ENCODE assay signal across 14 mouse cellular contexts in the genomic region with DNA sequence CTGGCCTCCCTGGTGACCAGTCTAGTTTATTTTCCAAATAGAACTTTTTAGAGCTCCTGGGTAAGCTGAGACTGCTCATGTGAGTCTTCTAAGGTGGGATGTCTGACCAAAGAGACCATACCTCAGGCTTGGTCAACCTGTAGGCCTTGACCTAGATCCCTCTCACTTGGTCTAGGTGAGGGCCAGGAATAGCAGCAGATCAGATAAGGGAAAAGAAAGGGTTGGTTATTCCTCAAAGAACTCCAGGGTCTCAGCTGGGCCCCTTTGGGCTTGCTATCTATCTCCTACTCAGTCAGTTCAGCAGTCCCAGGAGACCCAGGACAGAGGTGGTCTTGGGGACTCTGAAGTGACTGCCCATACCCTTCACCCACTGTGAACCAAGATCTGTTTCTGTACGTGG. TPM values are rescaled to one million over a fixed set of nuclear protein-coding genes. Genes with fewer than 3 reads are reported as not detected.
DNase-seq lines count a peak whose midpoint lies in the region; ATAC-seq lines count a peak whose summit lies in the region.
"Had no signal": no experiment of that assay in that cellular context is flagged by ENCODE, and none has a peak within 500 bp of the region (broad histone marks: within the 10 kb centered on the region; RNA-seq: fewer than 3 reads in every experiment).

No protein-coding gene starts in this region.

- H3K4me1 ChIP-seq in hindbrain, embryonic 10.5 days (replicated peaks): peaks cover 97% of the 10 kb centered on the region
- H3K4me1 ChIP-seq in hindbrain, embryonic 14.5 days (replicated peaks; ENCODE audit: control insufficient read depth, insufficient read depth, low read length): peaks cover 35% of the 10 kb centered on the region
- H3K4me1 ChIP-seq in embryonic facial prominence, embryonic 13.5 days: peaks cover 86% of the 10 kb centered on the region
- peaks cover 90% of the 10 kb centered on the region for H3K4me1 ChIP-seq in hindbrain, embryonic 13.5 days (replicated peaks)
- peaks cover 44% of the 10 kb centered on the region for H3K4me1 ChIP-seq in midbrain, embryonic 14.5 days (ENCODE audit: control insufficient read depth, insufficient read depth, low read length)
- peaks cover 73% of the 10 kb centered on the region for H3K4me1 ChIP-seq in kidney, embryonic 15.5 days
- H3K4me1 ChIP-seq in intestine, embryonic 15.5 days (replicated peaks): peaks cover 44% of the 10 kb centered on the region

- 0 out of 2 replicates have a peak overlapping the region, but pooled peaks have one; percentile 11 for H3K4me3 ChIP-seq in hindbrain, embryonic 10.5 days
- H3K4me3 ChIP-seq in hindbrain, embryonic 14.5 days (replicated peaks; ENCODE audit: low read length): no peak overlapping the region
- H3K4me3 ChIP-seq in embryonic facial prominence, embryonic 13.5 days: no peak overlapping the region
- no peak overlapping the region for H3K4me3 ChIP-seq in hindbrain, embryonic 13.5 days
- no peak overlapping the region for H3K4me3 ChIP-seq in midbrain, embryonic 14.5 days (replicated peaks; ENCODE audit: low read depth, low read length)
- H3K4me3 ChIP-seq in kidney, embryonic 15.5 days (replicated peaks): no peak overlapping the region
- no peak overlapping the region for H3K4me3 ChIP-seq in intestine, embryonic 15.5 days (replicated peaks)
- H3K4me3 ChIP-seq: gastrocnemius, adult 2 months; heart, embryonic 12.5 days had no signal

- no peak for ATAC-seq in hindbrain, embryonic 14.5 days (ENCODE audit: low FRiP score)
- no peak for ATAC-seq in embryonic facial prominence, embryonic 13.5 days (ENCODE audit: insufficient number of reproducible peaks, insufficient read depth, low FRiP score, low TSS enrichment, low read depth)
- no peak for ATAC-seq in hindbrain, embryonic 13.5 days (ENCODE audit: low FRiP score)
- ATAC-seq in midbrain, embryonic 14.5 days (ENCODE audit: low FRiP score, low TSS enrichment): no peak
- no peak for ATAC-seq in kidney, embryonic 15.5 days (replicated peaks; ENCODE audit: low FRiP score)
- no peak for ATAC-seq in intestine, embryonic 15.5 days

- no peak overlapping the region for H3K4me2 ChIP-seq in hindbrain, embryonic 14.5 days (replicated peaks)
- H3K4me2 ChIP-seq in embryonic facial prominence, embryonic 13.5 days: no peak overlapping the region
- H3K4me2 ChIP-seq in hindbrain, embryonic 13.5 days: no peak overlapping the region
- H3K4me2 ChIP-seq in midbrain, embryonic 14.5 days (ENCODE audit: low read length): no peak overlapping the region
- H3K4me2 ChIP-seq in kidney, embryonic 15.5 days: no peak overlapping the region
- no peak overlapping the region for H3K4me2 ChIP-seq in intestine, embryonic 15.5 days (replicated peaks)
- H3K4me2 ChIP-seq: heart, embryonic 12.5 days had no signal

- H3K36me3 ChIP-seq in hindbrain, embryonic 10.5 days: no peaks in the 10 kb centered on the region
- no peaks in the 10 kb centered on the region for H3K36me3 ChIP-seq in hindbrain, embryonic 14.5 days (replicated peaks; ENCODE audit: control insufficient read depth, insufficient read depth)
- H3K36me3 ChIP-seq in embryonic facial prominence, embryonic 13.5 days: no peaks in the 10 kb centered on the region
- H3K36me3 ChIP-seq in hindbrain, embryonic 13.5 days: no peaks in the 10 kb centered on the region
- H3K36me3 ChIP-seq in midbrain, embryonic 14.5 days (ENCODE audit: control insufficient read depth, insufficient read depth, low read length): no peaks in the 10 kb centered on the region
- H3K36me3 ChIP-seq in kidney, embryonic 15.5 days: no peaks in the 10 kb centered on the region
- H3K36me3 ChIP-seq in intestine, embryonic 15.5 days: no peaks in the 10 kb centered on the region
- H3K36me3 ChIP-seq: heart, embryonic 12.5 days had no signal

- peaks cover 97% of the 10 kb centered on the region for H3K27me3 ChIP-seq in hindbrain, embryonic 10.5 days (ENCODE audit: insufficient read depth, poor library complexity, severe bottlenecking)
- H3K27me3 ChIP-seq in hindbrain, embryonic 14.5 days (ENCODE audit: control insufficient read depth, insufficient read depth, low read length): peaks cover 45% of the 10 kb centered on the region
- H3K27me3 ChIP-seq in embryonic facial prominence, embryonic 13.5 days: peaks cover 11% of the 10 kb centered on the region
- H3K27me3 ChIP-seq in hindbrain, embryonic 13.5 days: peaks cover 92% of the 10 kb centered on the region
- peaks cover 30% of the 10 kb centered on the region; the same call in 1 of the 2 replicates for H3K27me3 ChIP-seq in midbrain, embryonic 14.5 days (ENCODE audit: control insufficient read depth, insufficient read depth, low read length)
- peaks cover 53% of the 10 kb centered on the region for H3K27me3 ChIP-seq in kidney, embryonic 15.5 days
- H3K27me3 ChIP-seq in intestine, embryonic 15.5 days (replicated peaks): no peaks in the 10 kb centered on the region; the same call in 1 of the 2 replicates

- no peak for DNase-seq in hindbrain, embryonic 10.5 days (ENCODE audit: low spot score)
- DNase-seq in hindbrain, embryonic 14.5 days (ENCODE audit: low spot score): no peak
- no peak for DNase-seq in midbrain, embryonic 14.5 days
- no peak for DNase-seq in embryo, embryonic 10.5 days (ENCODE audit: low spot score)
- DNase-seq: adrenal gland, adult 8-10 months; gastrocnemius, adult 2 months; lung, postnatal 36 days; thymus, postnatal 14 days had no signal

- no peaks in the 10 kb centered on the region for H3K9me3 ChIP-seq in hindbrain, embryonic 10.5 days
- no peaks in the 10 kb centered on the region for H3K9me3 ChIP-seq in hindbrain, embryonic 14.5 days (ENCODE audit: control insufficient read depth, low read length)
- H3K9me3 ChIP-seq in embryonic facial prominence, embryonic 13.5 days: no peaks in the 10 kb centered on the region
- H3K9me3 ChIP-seq in hindbrain, embryonic 13.5 days: no peaks in the 10 kb centered on the region
- H3K9me3 ChIP-seq in midbrain, embryonic 14.5 days (ENCODE audit: control insufficient read depth, low read length): no peaks in the 10 kb centered on the region
- no peaks in the 10 kb centered on the region for H3K9me3 ChIP-seq in kidney, embryonic 15.5 days (replicated peaks)
- no peaks in the 10 kb centered on the region for H3K9me3 ChIP-seq in intestine, embryonic 15.5 days
- H3K9me3 ChIP-seq: heart, embryonic 12.5 days had no signal

- no peak overlapping the region for H3K9ac ChIP-seq in hindbrain, embryonic 14.5 days
- H3K9ac ChIP-seq in embryonic facial prominence, embryonic 13.5 days: no peak overlapping the region; the same call in 1 of the 2 replicates
- H3K9ac ChIP-seq in hindbrain, embryonic 13.5 days: no peak overlapping the region
- no peak overlapping the region for H3K9ac ChIP-seq in midbrain, embryonic 14.5 days (replicated peaks; ENCODE audit: low read length)
- H3K9ac ChIP-seq in kidney, embryonic 15.5 days: no peak overlapping the region
- H3K9ac ChIP-seq in intestine, embryonic 15.5 days: no peak overlapping the region
- H3K9ac ChIP-seq: heart, embryonic 12.5 days had no signal

- WGBS in hindbrain, embryonic 10.5 days: 18% methylated on average over 1 of the region's 1 CpGs
- WGBS in hindbrain, embryonic 14.5 days: 25% methylated on average over 1 of the region's 1 CpGs
- WGBS in embryonic facial prominence, embryonic 13.5 days: 50% methylated on average over 1 of the region's 1 CpGs
- 12% methylated on average over 1 of the region's 1 CpGs for WGBS in hindbrain, embryonic 13.5 days
- 17% methylated on average over 1 of the region's 1 CpGs for WGBS in midbrain, embryonic 14.5 days
- 72% methylated on average over 1 of the region's 1 CpGs for WGBS in kidney, embryonic 15.5 days
- 71% methylated on average over 1 of the region's 1 CpGs for WGBS in intestine, embryonic 15.5 days

- H3K27ac ChIP-seq in hindbrain, embryonic 10.5 days: peak overlapping the region; percentile 95
- H3K27ac ChIP-seq in hindbrain, embryonic 14.5 days: no peak overlapping the region
- peak overlapping the region; percentile 71 for H3K27ac ChIP-seq in embryonic facial prominence, embryonic 13.5 days
- H3K27ac ChIP-seq in hindbrain, embryonic 13.5 days: peak overlapping the region; percentile 52
- H3K27ac ChIP-seq in midbrain, embryonic 14.5 days (replicated peaks; ENCODE audit: low read depth, low read length): 0 out of 2 replicates have a peak overlapping the region, but pooled peaks have one; percentile 3
- H3K27ac ChIP-seq in kidney, embryonic 15.5 days: no peak overlapping the region
- no peak overlapping the region for H3K27ac ChIP-seq in intestine, embryonic 15.5 days
- H3K27ac ChIP-seq: gastrocnemius, adult 2 months; kidney, postnatal 0 days had no signal

RNA-seq across cellular contexts. Expression of gene Fgfr3, which starts 23.9 kb away (rescaled TPM):
- 80.5 and 84.6 TPM in 2 replicates for polyA plus RNA-seq in hindbrain, embryonic 10.5 days (2016; fragmentation: Nextera tagmentation; extraction: Ambion mirVana)
- polyA plus RNA-seq in hindbrain, embryonic 14.5 days (2014; fragmentation: Nextera tagmentation; extraction: Ambion mirVana): 46.5 and 47.2 TPM in 2 replicates
- polyA plus RNA-seq in embryonic facial prominence, embryonic 13.5 days (2015; fragmentation: Nextera tagmentation; extraction: Ambion mirVana): 24.6 and 32.5 TPM in 2 replicates
- polyA plus RNA-seq in hindbrain, embryonic 13.5 days (2015; fragmentation: Nextera tagmentation; extraction: Ambion mirVana): 41.1 and 45.7 TPM in 2 replicates
- 20.9 and 21.3 TPM in 2 replicates for polyA plus RNA-seq in midbrain, embryonic 14.5 days (2014; fragmentation: Nextera tagmentation; extraction: Ambion mirVana)
- 16.2 and 17.4 TPM in 2 replicates for polyA plus RNA-seq in kidney, embryonic 15.5 days (2015; fragmentation: Nextera tagmentation; extraction: Ambion mirVana)
- polyA plus RNA-seq in intestine, embryonic 15.5 days (2015; fragmentation: Nextera tagmentation; extraction: Ambion mirVana): 11.4 and 11.6 TPM in 2 replicates

RNA-seq across cellular contexts. Expression of gene Tmem129, which starts 39.3 kb away (rescaled TPM):
- 37.1 and 40.9 TPM in 2 replicates for polyA plus RNA-seq in hindbrain, embryonic 10.5 days (2016; fragmentation: Nextera tagmentation; extraction: Ambion mirVana)
- polyA plus RNA-seq in hindbrain, embryonic 14.5 days (2014; fragmentation: Nextera tagmentation; extraction: Ambion mirVana): 27.5 and 28.8 TPM in 2 replicates
- 39.9 and 40.0 TPM in 2 replicates for polyA plus RNA-seq in embryonic facial prominence, embryonic 13.5 days (2015; fragmentation: Nextera tagmentation; extraction: Ambion mirVana)
- polyA plus RNA-seq in hindbrain, embryonic 13.5 days (2015; fragmentation: Nextera tagmentation; extraction: Ambion mirVana): 28.2 and 28.7 TPM in 2 replicates
- polyA plus RNA-seq in midbrain, embryonic 14.5 days (2014; fragmentation: Nextera tagmentation; extraction: Ambion mirVana): 29.4 and 31.1 TPM in 2 replicates
- polyA plus RNA-seq in kidney, embryonic 15.5 days (2015; fragmentation: Nextera tagmentation; extraction: Ambion mirVana): 37.4 and 37.5 TPM in 2 replicates
- 31.8 and 33.1 TPM in 2 replicates for polyA plus RNA-seq in intestine, embryonic 15.5 days (2015; fragmentation: Nextera tagmentation; extraction: Ambion mirVana)

RNA-seq across cellular contexts. Expression of gene Tacc3, which starts 39.6 kb away (rescaled TPM):
- polyA plus RNA-seq in hindbrain, embryonic 10.5 days (2016; fragmentation: Nextera tagmentation; extraction: Ambion mirVana): 259 and 305 TPM in 2 replicates
- 32.3 and 41.0 TPM in 2 replicates for polyA plus RNA-seq in hindbrain, embryonic 14.5 days (2014; fragmentation: Nextera tagmentation; extraction: Ambion mirVana)
- 207 and 208 TPM in 2 replicates for polyA plus RNA-seq in embryonic facial prominence, embryonic 13.5 days (2015; fragmentation: Nextera tagmentation; extraction: Ambion mirVana)
- polyA plus RNA-seq in hindbrain, embryonic 13.5 days (2015; fragmentation: Nextera tagmentation; extraction: Ambion mirVana): 48.8 and 57.0 TPM in 2 replicates
- 25.5 and 45.9 TPM in 2 replicates for polyA plus RNA-seq in midbrain, embryonic 14.5 days (2014; fragmentation: Nextera tagmentation; extraction: Ambion mirVana)
- 192 and 195 TPM in 2 replicates for polyA plus RNA-seq in kidney, embryonic 15.5 days (2015; fragmentation: Nextera tagmentation; extraction: Ambion mirVana)
- polyA plus RNA-seq in intestine, embryonic 15.5 days (2015; fragmentation: Nextera tagmentation; extraction: Ambion mirVana): 148 and 172 TPM in 2 replicates

RNA-seq across cellular contexts. Expression of gene Slbp, which starts 45.2 kb away (rescaled TPM):
- polyA plus RNA-seq in hindbrain, embryonic 10.5 days (2016; fragmentation: Nextera tagmentation; extraction: Ambion mirVana): 255 and 317 TPM in 2 replicates
- 115 and 125 TPM in 2 replicates for polyA plus RNA-seq in hindbrain, embryonic 14.5 days (2014; fragmentation: Nextera tagmentation; extraction: Ambion mirVana)
- 246 and 251 TPM in 2 replicates for polyA plus RNA-seq in embryonic facial prominence, embryonic 13.5 days (2015; fragmentation: Nextera tagmentation; extraction: Ambion mirVana)
- polyA plus RNA-seq in hindbrain, embryonic 13.5 days (2015; fragmentation: Nextera tagmentation; extraction: Ambion mirVana): 126 and 130 TPM in 2 replicates
- 112 and 134 TPM in 2 replicates for polyA plus RNA-seq in midbrain, embryonic 14.5 days (2014; fragmentation: Nextera tagmentation; extraction: Ambion mirVana)
- polyA plus RNA-seq in kidney, embryonic 15.5 days (2015; fragmentation: Nextera tagmentation; extraction: Ambion mirVana): 238 and 247 TPM in 2 replicates
- 196 and 228 TPM in 2 replicates for polyA plus RNA-seq in intestine, embryonic 15.5 days (2015; fragmentation: Nextera tagmentation; extraction: Ambion mirVana)

Comparison
In these comparisons a context has a peak if more than half of its experiments do, and no peak if none do; other contexts are left out.
1. H3K27ac ChIP-seq: peak in hindbrain, embryonic 10.5 days (single experiment), embryonic facial prominence, embryonic 13.5 days (single experiment), hindbrain, embryonic 13.5 days (single experiment) and midbrain, embryonic 14.5 days (single experiment); none in hindbrain, embryonic 14.5 days (single experiment), kidney, embryonic 15.5 days (single experiment) and intestine, embryonic 15.5 days (single experiment).